Mouse (Mus musculus) lung, postnatal 0 days (tissue): ENCODE data around the gene Mien1.

Source experiments
- CTCF ChIP-seq: IDR thresholded peaks from 2 replicates; pipeline ENCODE4 v1.5.1; 2016; ENCODE audit warnings: antibody characterized with exemption, mild to moderate bottlenecking
- EP300 ChIP-seq: IDR thresholded peaks from 2 replicates; pipeline ENCODE4 v1.6.1; 2016; ENCODE audit warnings: antibody characterized with exemption, mild to moderate bottlenecking, control low read depth

DNA sequence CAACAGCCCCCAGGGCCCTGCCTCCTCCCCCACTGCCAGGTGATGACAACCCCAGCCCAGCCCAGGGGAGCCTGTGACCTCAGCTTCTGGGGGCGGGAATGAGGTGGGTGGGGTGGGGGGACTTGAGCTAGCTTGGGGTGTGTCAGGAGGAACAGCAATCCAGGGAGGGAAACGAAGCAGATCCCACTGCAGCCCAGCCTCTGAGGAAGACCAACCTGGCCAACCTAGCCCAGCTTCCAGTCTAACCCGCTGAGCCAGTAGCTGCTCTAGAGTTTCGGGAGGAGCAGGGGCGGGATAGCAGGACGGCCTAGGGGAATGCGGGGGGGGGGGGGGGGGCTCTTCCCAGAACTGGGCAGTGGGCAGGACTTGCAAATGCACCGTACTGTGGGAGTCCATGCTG lies 46.8 kb downstream of the Mien1 start:
- TF ChIP-seq CTCF: no peak
- no peak for TF ChIP-seq EP300
